Mouse (Mus musculus): ENCODE measurements at regions not wholly inside any gene's neighbourhood (a gene's known extent, or its start where the extent isn't known, plus 50 kb on each side); places are given as distances from the start of the nearest gene placed in this dataset.

- no peaks in the 10 kb centered on the region for H3K9me3 ChIP-seq (replicated peaks; ENCODE audit: low read length)
- no peaks in the 10 kb centered on the region for H3K36me3 ChIP-seq (replicated peaks in 1 of 2; ENCODE audit: control insufficient read depth in 1 of 2, insufficient read depth in 1 of 2, low read length in 1 of 2)
- TF ChIP-seq UBTF (IDR thresholded peaks at IDR 0.05; ENCODE audit: low read depth, low read length) (no peak), MAFK (IDR thresholded peaks at IDR 0.05; ENCODE audit: insufficient replicate concordance, low read length) (no peak), SIN3A (IDR thresholded peaks at IDR 0.05; ENCODE audit: low read length) (no peak), MAZ (IDR thresholded peaks at IDR 0.05; ENCODE audit: low read depth, low read length) (no peak), MAX (IDR thresholded peaks at IDR 0.05; ENCODE audit: low read length) (no peak), ZC3H11A (IDR thresholded peaks at IDR 0.05; ENCODE audit: low read depth, low read length) (no peak), RCOR1 (conservative IDR thresholded peaks at IDR 0.05; ENCODE audit: low read depth, low read length) (no peak)
- H3K4me1 ChIP-seq (ENCODE audit: control insufficient read depth in 1 of 2, insufficient read depth in 2 of 2) = 0 out of 4 replicates have a peak, but pooled peaks cover 0 to 5% of the 10 kb centered on the region in 2 experiments
- H3K4me3 ChIP-seq (replicated peaks in 1 of 3; ENCODE audit: low read depth in 2 of 3, low read length in 2 of 3, poor library complexity in 1 of 3) = no peak overlapping the region
- no peak overlapping the region for H3K9ac ChIP-seq (ENCODE audit: insufficient read depth, low read depth)
- no peak overlapping the region for H3K27ac ChIP-seq (ENCODE audit: insufficient read depth, low read depth)
- in situ Hi-C loops (cut with MboI; ENCODE audit: low pct_ligation_motif_present, low pct_unique_long_range_greater_than_20kb, low sequenced_read_pairs) (no loop called here), dilution Hi-C loops (cut with MboI; ENCODE audit: extremely low pct_ligation_motif_present, extremely low pct_unique_long_range_greater_than_20kb, low sequenced_read_pairs) (no loop called here)
- H3K27me3 ChIP-seq (replicated peaks) = no peaks in the 10 kb centered on the region
- no peak overlapping the region for H3K4me2 ChIP-seq (ENCODE audit: insufficient read depth, low read depth, poor library complexity, severe bottlenecking)
- no peaks in the 10 kb centered on the region for H3K79me2 ChIP-seq (replicated peaks; ENCODE audit: control insufficient read depth, extremely low read depth, insufficient read depth, poor library complexity, severe bottlenecking)
- no peak for DNase-seq (ENCODE audit: extremely low read depth)
Measured at GRCm38 (mm10) chr3:50709415-50709989, 266.1 kb upstream of the Slc7a11 start.

GRCm38 (mm10) chr3:50706707-50707106 is 263.3 kb upstream of the Slc7a11 start:
- DNase-seq (ENCODE audit: extremely low read depth) = no peak
- peaks cover 3% of the 10 kb centered on the region for H3K9me3 ChIP-seq (replicated peaks; ENCODE audit: low read length)
- no peak overlapping the region for H3K4me3 ChIP-seq (replicated peaks in 1 of 3; ENCODE audit: low read depth in 2 of 3, low read length in 2 of 3, poor library complexity in 1 of 3)
- H3K9ac ChIP-seq (ENCODE audit: insufficient read depth, low read depth) = no peak overlapping the region
- no peak overlapping the region for H3K4me2 ChIP-seq (ENCODE audit: insufficient read depth, low read depth, poor library complexity, severe bottlenecking)
- in situ Hi-C loops (cut with MboI; ENCODE audit: low pct_ligation_motif_present, low pct_unique_long_range_greater_than_20kb, low sequenced_read_pairs) = no loop called here
- dilution Hi-C loops (cut with MboI; ENCODE audit: extremely low pct_ligation_motif_present, extremely low pct_unique_long_range_greater_than_20kb, low sequenced_read_pairs) = no loop called here
- H3K27ac ChIP-seq (ENCODE audit: insufficient read depth, low read depth) = no peak overlapping the region
- TF ChIP-seq ZNF384 (IDR thresholded peaks at IDR 0.05; ENCODE audit: low read depth, low read length) = no peak
- no peak for TF ChIP-seq MYC (IDR thresholded peaks at IDR 0.05; ENCODE audit: low read depth, low read length)
- no peak for TF ChIP-seq ZKSCAN1 (IDR thresholded peaks at IDR 0.05; ENCODE audit: borderline replicate concordance, low read depth, low read length)
- no peak for TF ChIP-seq ELF1 (IDR thresholded peaks at IDR 0.05; ENCODE audit: low read depth, low read length)
- no peak for TF ChIP-seq ETS1 (conservative IDR thresholded peaks at IDR 0.05; ENCODE audit: low read depth, low read length)
- TF ChIP-seq TBP (conservative IDR thresholded peaks at IDR 0.05; ENCODE audit: low read depth, low read length) = no peak
- TF ChIP-seq ZMIZ1 (IDR thresholded peaks at IDR 0.05; ENCODE audit: low read depth, low read length) = no peak
- no peak for TF ChIP-seq PAX5 (IDR thresholded peaks at IDR 0.05; ENCODE audit: low read length)
- TF ChIP-seq ZC3H11A (IDR thresholded peaks at IDR 0.05; ENCODE audit: low read depth, low read length) = no peak
- H3K36me3 ChIP-seq (replicated peaks in 1 of 2; ENCODE audit: control insufficient read depth in 1 of 2, insufficient read depth in 1 of 2, low read length in 1 of 2) = no peaks in the 10 kb centered on the region
- no peaks in the 10 kb centered on the region for H3K4me1 ChIP-seq (ENCODE audit: control insufficient read depth in 1 of 2, insufficient read depth in 2 of 2)
- H3K79me2 ChIP-seq (replicated peaks; ENCODE audit: control insufficient read depth, extremely low read depth, insufficient read depth, poor library complexity, severe bottlenecking) = no peaks in the 10 kb centered on the region
- H3K27me3 ChIP-seq (replicated peaks) = no peaks in the 10 kb centered on the region
